Mouse (Mus musculus) spleen, adult 10 weeks (tissue): ENCODE results near the gene Pigv. TPM values are rescaled to one million over a fixed set of nuclear protein-coding genes. Genes with fewer than 3 reads are reported as not detected.

Source experiments
- polyA plus RNA-seq: library from polyadenylated mRNA; stranded (reverse); fragments of 350-450 nt; fragmentation: Illumina TruSeq; extraction: RNeasy Lipid Tissue Mini Kit (QIAGEN cat#74804); gene quantifications from one replicate; pipeline ENCODE4 v1.2.3, GENCODE M21; 2015; ENCODE audit warnings: low replicate concordance; ENCODE audit not compliant: insufficient read depth

The Pigv gene
- polyA plus RNA-seq: 17.2 TPM

GRCm38 (mm10) chr4:133671881-133672844 is at the start of gene Pigv:
Pigv (minus strand) TSS chr4:133672647.

GRCm38 (mm10) chr4:133649989-133650699 is 22.3 kb downstream of the Pigv start, which contains the start of gene Zdhhc18:
Zdhhc18 (minus strand) TSS chr4:133650154.

Other genes with a start within 250 kb of the Pigv start
- 0.12 TPM for gene Tent5b, start 192.5 kb downstream of the Pigv start, polyA plus RNA-seq
- 1.0 TPM for gene Trnp1, start 174.1 kb downstream of the Pigv start, polyA plus RNA-seq
- gene Kdf1, start 153.7 kb downstream of the Pigv start, polyA plus RNA-seq: not detected
- gene Nudc, start 126.7 kb downstream of the Pigv start, polyA plus RNA-seq: 78.9 TPM
- not detected for gene Nr0b2, start 119.3 kb downstream of the Pigv start, polyA plus RNA-seq
- gene Gpatch3, start 97.9 kb downstream of the Pigv start, polyA plus RNA-seq: 7.4 TPM
- gene Gpn2, start 88.3 kb downstream of the Pigv start, polyA plus RNA-seq: 6.8 TPM
- gene Sfn, start 70.5 kb downstream of the Pigv start, polyA plus RNA-seq: 5.5 TPM
- gene Zdhhc18, start 22.5 kb downstream of the Pigv start, polyA plus RNA-seq: 106 TPM
- 89.7 TPM for gene Arid1a, start 84.1 kb upstream of the Pigv start, polyA plus RNA-seq
- 51.2 TPM for gene Rps6ka1, start 215.2 kb upstream of the Pigv start, polyA plus RNA-seq